Mouse (Mus musculus): ENCODE measurements at regions not wholly inside any gene's neighbourhood (a gene's known extent, or its start where the extent isn't known, plus 50 kb on each side); places are given as distances from the start of the nearest gene placed in this dataset.

- TF ChIP-seq POLR2A (IDR thresholded peaks at IDR 0.05; ENCODE audit: extremely low read depth, insufficient read depth, low read length) (no peak), CTCF (IDR thresholded peaks at IDR 0.05; ENCODE audit: low read depth, low read length) (no peak)
- WGBS = 77% methylated on average over 7 of the region's 7 CpGs
- Histone ChIP-seq H3K4me3 (ENCODE audit: insufficient read depth, low read depth, low read length) (no peak overlapping the region), H3K9ac (ENCODE audit: low read depth, low read length) (no peak overlapping the region), H3K27me3 (ENCODE audit: control insufficient read depth, insufficient read depth, low read length) (no peaks in the 10 kb centered on the region), H3K27ac (replicated peaks; ENCODE audit: insufficient read depth, low read depth, low read length) (no peak overlapping the region), H3K4me1 (ENCODE audit: control insufficient read depth, insufficient read depth, low read length) (no peaks in the 10 kb centered on the region), H3K79me2 (ENCODE audit: control insufficient read depth, insufficient read depth, low read length) (no peaks in the 10 kb centered on the region), H3K36me3 (ENCODE audit: control insufficient read depth, insufficient read depth, low read length) (no peaks in the 10 kb centered on the region)
- DNase-seq (ENCODE audit: extremely low read depth, low read depth, low spot score) = no peak
Observed at GRCm38 (mm10) chr14:55362757-55363156, 115.8 kb upstream of the Dhrs4 start.

GRCm38 (mm10) chr14:55370384-55370783, 108.2 kb upstream of the Dhrs4 start:
- TF ChIP-seq POLR2A (IDR thresholded peaks at IDR 0.05; ENCODE audit: extremely low read depth, insufficient read depth, low read length) (no peak), CTCF (IDR thresholded peaks at IDR 0.05; ENCODE audit: low read depth, low read length) (no peak)

GRCm38 (mm10) chr14:55372960-55373359, 105.6 kb upstream of the Dhrs4 start:
- Histone ChIP-seq H3K4me1 (ENCODE audit: control insufficient read depth, insufficient read depth, low read length) (no peaks in the 10 kb centered on the region), H3K27ac (replicated peaks; ENCODE audit: insufficient read depth, low read depth, low read length) (no peak overlapping the region), H3K4me3 (ENCODE audit: insufficient read depth, low read depth, low read length) (no peak overlapping the region), H3K27me3 (ENCODE audit: control insufficient read depth, insufficient read depth, low read length) (no peaks in the 10 kb centered on the region), H3K9ac (ENCODE audit: low read depth, low read length) (no peak overlapping the region), H3K36me3 (ENCODE audit: control insufficient read depth, insufficient read depth, low read length) (no peaks in the 10 kb centered on the region), H3K79me2 (ENCODE audit: control insufficient read depth, insufficient read depth, low read length) (no peaks in the 10 kb centered on the region)
- no peak for TF ChIP-seq CTCF (IDR thresholded peaks at IDR 0.05; ENCODE audit: low read depth, low read length)
- no peak for TF ChIP-seq POLR2A (IDR thresholded peaks at IDR 0.05; ENCODE audit: extremely low read depth, insufficient read depth, low read length)
- DNase-seq (ENCODE audit: extremely low read depth, low read depth, low spot score) = no peak
- 78% methylated on average over 5 of the region's 5 CpGs for WGBS

More at GRCm38 (mm10) chr14:55370384-55370783, 108.2 kb upstream of the Dhrs4 start:
- DNase-seq (ENCODE audit: extremely low read depth, low read depth, low spot score) = no peak
- no peaks in the 10 kb centered on the region for H3K79me2 ChIP-seq (ENCODE audit: control insufficient read depth, insufficient read depth, low read length)
- no peaks in the 10 kb centered on the region for H3K4me1 ChIP-seq (ENCODE audit: control insufficient read depth, insufficient read depth, low read length)
- no peaks in the 10 kb centered on the region for H3K27me3 ChIP-seq (ENCODE audit: control insufficient read depth, insufficient read depth, low read length)
- no peak overlapping the region for H3K9ac ChIP-seq (ENCODE audit: low read depth, low read length)
- 79% methylated on average over 5 of the region's 5 CpGs for WGBS
- no peaks in the 10 kb centered on the region for H3K36me3 ChIP-seq (ENCODE audit: control insufficient read depth, insufficient read depth, low read length)
- no peak overlapping the region for H3K27ac ChIP-seq (replicated peaks; ENCODE audit: insufficient read depth, low read depth, low read length)
- H3K4me3 ChIP-seq (ENCODE audit: insufficient read depth, low read depth, low read length) = no peak overlapping the region

- no peak for DNase-seq (ENCODE audit: extremely low read depth, low read depth, low spot score)
- 64% methylated on average over 6 of the region's 6 CpGs for WGBS
- H3K36me3 ChIP-seq (ENCODE audit: control insufficient read depth, insufficient read depth, low read length) = no peaks in the 10 kb centered on the region
- TF ChIP-seq POLR2A (IDR thresholded peaks at IDR 0.05; ENCODE audit: extremely low read depth, insufficient read depth, low read length) (no peak), CTCF (IDR thresholded peaks at IDR 0.05; ENCODE audit: low read depth, low read length) (no peak)
- H3K27ac ChIP-seq (replicated peaks; ENCODE audit: insufficient read depth, low read depth, low read length) = no peak overlapping the region
- H3K27me3 ChIP-seq (ENCODE audit: control insufficient read depth, insufficient read depth, low read length) = no peaks in the 10 kb centered on the region
- H3K4me1 ChIP-seq (ENCODE audit: control insufficient read depth, insufficient read depth, low read length) = no peaks in the 10 kb centered on the region
- H3K4me3 ChIP-seq (ENCODE audit: insufficient read depth, low read depth, low read length) = no peak overlapping the region
- H3K9ac ChIP-seq (ENCODE audit: low read depth, low read length) = no peak overlapping the region
- H3K79me2 ChIP-seq (ENCODE audit: control insufficient read depth, insufficient read depth, low read length) = no peaks in the 10 kb centered on the region
Observed at GRCm38 (mm10) chr14:55386773-55387172, 91.8 kb upstream of the Dhrs4 start.

GRCm38 (mm10) chr14:55387378-55387777, 91.2 kb upstream of the Dhrs4 start:
- WGBS = 63% methylated on average over 6 of the region's 6 CpGs
- Histone ChIP-seq H3K36me3 (ENCODE audit: control insufficient read depth, insufficient read depth, low read length) (no peaks in the 10 kb centered on the region), H3K4me1 (ENCODE audit: control insufficient read depth, insufficient read depth, low read length) (no peaks in the 10 kb centered on the region), H3K27me3 (ENCODE audit: control insufficient read depth, insufficient read depth, low read length) (no peaks in the 10 kb centered on the region), H3K9ac (ENCODE audit: low read depth, low read length) (no peak overlapping the region), H3K79me2 (ENCODE audit: control insufficient read depth, insufficient read depth, low read length) (no peaks in the 10 kb centered on the region), H3K27ac (replicated peaks; ENCODE audit: insufficient read depth, low read depth, low read length) (no peak overlapping the region), H3K4me3 (ENCODE audit: insufficient read depth, low read depth, low read length) (no peak overlapping the region)
- DNase-seq (ENCODE audit: extremely low read depth, low read depth, low spot score) = no peak
- TF ChIP-seq CTCF (IDR thresholded peaks at IDR 0.05; ENCODE audit: low read depth, low read length) (no peak), POLR2A (IDR thresholded peaks at IDR 0.05; ENCODE audit: extremely low read depth, insufficient read depth, low read length) (no peak)

GRCm38 (mm10) chr14:55392390-55392789, 86.2 kb upstream of the Dhrs4 start:
- 0 out of 2 replicates have a peak, but pooled peaks cover 2% of the 10 kb centered on the region for H3K27me3 ChIP-seq (ENCODE audit: control insufficient read depth, insufficient read depth, low read length)
- no peaks in the 10 kb centered on the region for H3K36me3 ChIP-seq (ENCODE audit: control insufficient read depth, insufficient read depth, low read length)
- H3K4me1 ChIP-seq (ENCODE audit: control insufficient read depth, insufficient read depth, low read length) = no peaks in the 10 kb centered on the region
- H3K27ac ChIP-seq (replicated peaks; ENCODE audit: insufficient read depth, low read depth, low read length) = no peak overlapping the region
- TF ChIP-seq POLR2A (IDR thresholded peaks at IDR 0.05; ENCODE audit: extremely low read depth, insufficient read depth, low read length) = no peak
- no peak for TF ChIP-seq CTCF (IDR thresholded peaks at IDR 0.05; ENCODE audit: low read depth, low read length)
- no peak overlapping the region for H3K4me3 ChIP-seq (ENCODE audit: insufficient read depth, low read depth, low read length)
- H3K9ac ChIP-seq (ENCODE audit: low read depth, low read length) = no peak overlapping the region
- no peaks in the 10 kb centered on the region for H3K79me2 ChIP-seq (ENCODE audit: control insufficient read depth, insufficient read depth, low read length)
- 68% methylated on average over 6 of the region's 6 CpGs for WGBS
- DNase-seq (ENCODE audit: extremely low read depth, low read depth, low spot score) = no peak

Measured in liver, adult 2 months (tissue).